ENCODE assay signal across 8 mouse cellular contexts in the genomic region with DNA sequence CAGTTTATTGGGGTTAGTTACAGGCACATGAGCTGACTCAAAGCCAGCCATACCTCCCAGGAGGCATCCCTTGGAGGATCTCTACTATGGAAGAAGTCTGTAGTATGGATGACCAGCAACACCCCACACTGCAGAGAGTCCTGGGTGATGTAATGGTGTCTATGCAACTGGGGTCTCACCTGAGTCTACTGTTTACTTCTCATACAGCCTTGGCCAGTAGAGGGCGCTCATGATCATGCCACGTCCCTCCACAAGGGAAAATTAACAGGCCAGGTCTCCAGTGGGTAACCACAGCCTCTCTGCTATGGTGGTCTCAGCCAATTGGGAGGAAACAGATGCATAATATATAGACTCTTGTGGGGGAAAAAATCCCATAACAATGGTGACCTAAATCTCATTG.
DNase-seq lines count a peak whose midpoint lies in the region; ATAC-seq and TF ChIP-seq lines count a peak whose summit lies in the region.
"Had no signal": no experiment of that assay in that cellular context is flagged by ENCODE, and none has a peak within 500 bp of the region (broad histone marks: within the 10 kb centered on the region; RNA-seq: fewer than 3 reads in every experiment).

No protein-coding gene starts in this region.

- TF ChIP-seq EP300 in stomach, postnatal 0 days (optimal IDR thresholded peaks at IDR 0.05): no peak

- ATAC-seq in hindbrain, postnatal 0 days: no peak
- ATAC-seq in hindbrain, embryonic 16.5 days: no peak
- ATAC-seq in kidney, postnatal 0 days (replicated peaks; ENCODE audit: low FRiP score, low read depth): no peak
- ATAC-seq in stomach, postnatal 0 days (ENCODE audit: low FRiP score, low TSS enrichment): no peak

- no peaks in the 10 kb centered on the region for H3K27me3 ChIP-seq in hindbrain, postnatal 0 days (ENCODE audit: insufficient read depth, low read length)
- H3K27me3 ChIP-seq in hindbrain, embryonic 16.5 days (replicated peaks; ENCODE audit: control insufficient read depth, insufficient read depth, low read length): no peaks in the 10 kb centered on the region
- H3K27me3 ChIP-seq in E14TG2a.4 (ENCODE audit: insufficient read depth, low read length): 0 out of 2 replicates have a peak, but pooled peaks cover 5% of the 10 kb centered on the region
- H3K27me3 ChIP-seq in kidney, postnatal 0 days (ENCODE audit: insufficient read depth, low read length): no peaks in the 10 kb centered on the region
- no peaks in the 10 kb centered on the region for H3K27me3 ChIP-seq in stomach, postnatal 0 days (ENCODE audit: control insufficient read depth, insufficient read depth, low read length)
- H3K27me3 ChIP-seq: embryonic facial prominence, embryonic 12.5 days had no signal

- no peaks in the 10 kb centered on the region for H3K36me3 ChIP-seq in hindbrain, postnatal 0 days (ENCODE audit: insufficient read depth, low read length)
- H3K36me3 ChIP-seq in hindbrain, embryonic 16.5 days (ENCODE audit: control insufficient read depth, insufficient read depth, low read length): no peaks in the 10 kb centered on the region
- H3K36me3 ChIP-seq in E14TG2a.4 (ENCODE audit: insufficient read depth, low read length): no peaks in the 10 kb centered on the region
- H3K36me3 ChIP-seq in kidney, postnatal 0 days (ENCODE audit: insufficient read depth, low read length): no peaks in the 10 kb centered on the region
- no peaks in the 10 kb centered on the region for H3K36me3 ChIP-seq in stomach, postnatal 0 days (ENCODE audit: control insufficient read depth, insufficient read depth, low read length)
- H3K36me3 ChIP-seq: embryonic facial prominence, embryonic 12.5 days had no signal

- H3K4me1 ChIP-seq in hindbrain, postnatal 0 days (ENCODE audit: insufficient read depth, low read length): peaks cover 4% of the 10 kb centered on the region; the same call in 1 of the 2 replicates
- H3K4me1 ChIP-seq in hindbrain, embryonic 16.5 days (ENCODE audit: control insufficient read depth, insufficient read depth, low read depth, low read length): peaks cover 6% of the 10 kb centered on the region
- H3K4me1 ChIP-seq in E14TG2a.4 (replicated peaks; ENCODE audit: low read depth, low read length): no peaks in the 10 kb centered on the region
- no peaks in the 10 kb centered on the region for H3K4me1 ChIP-seq in kidney, postnatal 0 days (replicated peaks; ENCODE audit: insufficient read depth, low read length)
- no peaks in the 10 kb centered on the region for H3K4me1 ChIP-seq in stomach, postnatal 0 days (replicated peaks; ENCODE audit: control insufficient read depth, insufficient read depth)

- TF ChIP-seq CTCF in hindbrain, postnatal 0 days (IDR thresholded peaks at IDR 0.05; ENCODE audit: low read depth): peak; percentile 64
- peak; percentile 70 for TF ChIP-seq CTCF in E14TG2a.4 (conservative IDR thresholded peaks at IDR 0.05; ENCODE audit: low read length)
- TF ChIP-seq CTCF in kidney, postnatal 0 days (IDR thresholded peaks at IDR 0.05; ENCODE audit: low read depth): peak; percentile 75
- TF ChIP-seq CTCF in stomach, postnatal 0 days (IDR thresholded peaks at IDR 0.05; ENCODE audit: low read depth): peak; percentile 72

- 22% methylated on average over 2 of the region's 2 CpGs for WGBS in hindbrain, postnatal 0 days
- WGBS in hindbrain, embryonic 16.5 days: 12% methylated on average over 2 of the region's 2 CpGs
- WGBS in kidney, postnatal 0 days: 11% methylated on average over 2 of the region's 2 CpGs
- WGBS in stomach, postnatal 0 days: 16% methylated on average over 2 of the region's 2 CpGs

- no peaks in the 10 kb centered on the region for H3K9me3 ChIP-seq in hindbrain, postnatal 0 days (ENCODE audit: low read length)
- no peaks in the 10 kb centered on the region for H3K9me3 ChIP-seq in hindbrain, embryonic 16.5 days (ENCODE audit: control insufficient read depth, low read length)
- H3K9me3 ChIP-seq in E14TG2a.4 (ENCODE audit: low read length): no peaks in the 10 kb centered on the region
- no peaks in the 10 kb centered on the region for H3K9me3 ChIP-seq in kidney, postnatal 0 days (replicated peaks; ENCODE audit: low read length)
- no peaks in the 10 kb centered on the region for H3K9me3 ChIP-seq in stomach, postnatal 0 days (ENCODE audit: control insufficient read depth, low read length)
- H3K9me3 ChIP-seq: embryonic facial prominence, embryonic 12.5 days had no signal

- no peak overlapping the region for H3K4me3 ChIP-seq in hindbrain, postnatal 0 days (ENCODE audit: low read length)
- H3K4me3 ChIP-seq in hindbrain, embryonic 16.5 days (ENCODE audit: low read length): no peak overlapping the region
- no peak overlapping the region for H3K4me3 ChIP-seq in E14TG2a.4 (replicated peaks; ENCODE audit: low read length)
- H3K4me3 ChIP-seq in kidney, postnatal 0 days (replicated peaks; ENCODE audit: low read depth, low read length): no peak overlapping the region
- H3K4me3 ChIP-seq in stomach, postnatal 0 days (ENCODE audit: low read depth, low read length): no peak overlapping the region
- H3K4me3 ChIP-seq: embryonic facial prominence, embryonic 12.5 days had no signal

- H3K9ac ChIP-seq in hindbrain, postnatal 0 days (replicated peaks; ENCODE audit: low read length): no peak overlapping the region
- no peak overlapping the region for H3K9ac ChIP-seq in hindbrain, embryonic 16.5 days (ENCODE audit: low read depth, low read length)
- H3K9ac ChIP-seq in kidney, postnatal 0 days (ENCODE audit: low read depth, low read length): no peak overlapping the region
- no peak overlapping the region for H3K9ac ChIP-seq in stomach, postnatal 0 days (ENCODE audit: low read length)
- H3K9ac ChIP-seq: embryonic facial prominence, embryonic 12.5 days had no signal

- DNase-seq in hindbrain, postnatal 0 days (ENCODE audit: low spot score): peak; percentile 16
- peak; percentile 35 to 60 for DNase-seq in adrenal gland, adult 18-20 months (ENCODE audit: low spot score in 2 of 2)
- DNase-seq in kidney, postnatal 0 days (ENCODE audit: low spot score): peak; percentile 38
- DNase-seq in lung, postnatal 10 days: peak; percentile 41
- DNase-seq in stomach, postnatal 0 days (ENCODE audit: low spot score): peak; percentile 18

- H3K4me2 ChIP-seq in hindbrain, postnatal 0 days (ENCODE audit: low read depth, low read length): no peak overlapping the region
- H3K4me2 ChIP-seq in hindbrain, embryonic 16.5 days (ENCODE audit: low read length): no peak overlapping the region
- H3K4me2 ChIP-seq in kidney, postnatal 0 days (ENCODE audit: low read length): no peak overlapping the region
- H3K4me2 ChIP-seq in stomach, postnatal 0 days (replicated peaks; ENCODE audit: low read depth): no peak overlapping the region
- H3K4me2 ChIP-seq: embryonic facial prominence, embryonic 12.5 days had no signal

- H3K27ac ChIP-seq in hindbrain, postnatal 0 days: no peak overlapping the region
- H3K27ac ChIP-seq in hindbrain, embryonic 16.5 days (ENCODE audit: low read depth, low read length): no peak overlapping the region
- no peak overlapping the region for H3K27ac ChIP-seq in kidney, postnatal 0 days
- no peak overlapping the region for H3K27ac ChIP-seq in stomach, postnatal 0 days (replicated peaks)
- H3K27ac ChIP-seq: embryonic facial prominence, embryonic 12.5 days had no signal
